Mouse (Mus musculus): Measurements from ENCODE around the gene Gm13090.
A peak's percentile ranks its signal among the peaks of the same experiment; 100 is the strongest.

Gene Gm13090

DNA sequence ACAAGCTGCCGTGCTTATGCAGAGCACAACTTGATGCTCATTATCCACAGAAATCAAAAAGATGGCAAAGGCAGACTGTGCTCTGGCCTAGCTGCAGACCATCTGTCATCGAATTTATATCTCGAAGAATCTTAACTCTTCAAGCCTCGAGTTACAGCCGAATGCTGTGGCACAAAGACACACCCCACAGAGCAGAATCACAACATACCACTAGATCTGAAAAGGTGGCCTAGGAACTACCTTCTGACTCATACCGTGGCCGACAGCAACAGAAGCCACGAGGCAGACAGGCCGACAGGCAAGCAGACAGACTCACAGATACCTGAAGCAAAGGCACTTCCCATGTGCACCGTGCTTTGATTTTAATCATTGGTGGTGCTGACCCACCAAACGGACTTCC is 14.3 kb downstream of the Gm13090 start:
- no peak for DNase-seq

DNA sequence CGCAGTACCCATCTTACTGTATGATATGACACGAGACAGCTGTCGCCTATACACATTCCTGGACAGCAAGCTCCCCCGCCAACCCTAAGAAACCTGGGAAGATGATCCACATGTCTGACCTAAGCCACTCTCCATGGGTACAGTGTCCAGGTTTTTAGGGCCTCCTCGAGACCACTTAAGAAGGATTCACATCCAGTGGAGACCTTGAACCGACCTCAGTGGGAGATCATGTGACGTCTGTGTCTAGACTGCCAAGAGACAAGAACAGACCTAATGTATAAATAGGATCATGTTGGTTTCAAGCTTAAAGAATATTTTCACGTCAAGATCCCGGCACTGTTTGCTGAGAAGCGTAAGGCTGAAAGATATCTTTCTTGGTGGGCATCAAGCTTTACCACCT is 14.8 kb downstream of the Gm13090 start:
- no peak for DNase-seq

DNA sequence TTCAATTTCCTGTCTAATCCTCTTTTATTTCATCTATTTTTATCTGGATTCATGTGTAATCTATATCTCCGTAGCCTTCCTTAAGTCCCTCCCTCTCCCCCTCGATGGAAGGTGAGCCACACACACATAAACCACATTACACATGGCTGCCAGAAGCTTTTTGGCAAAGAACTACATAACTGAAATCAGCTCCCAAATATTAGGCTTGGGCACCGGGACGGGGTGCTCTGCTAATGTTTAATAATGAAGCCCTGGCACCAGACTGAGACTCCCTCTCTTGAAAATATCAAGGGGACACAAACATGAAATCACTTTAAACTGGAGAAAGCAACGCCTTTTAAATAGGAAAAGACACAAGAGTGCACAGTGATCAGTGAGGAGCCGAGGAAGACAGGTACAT is 16.5 kb downstream of the Gm13090 start:
- no peak for DNase-seq

DNA sequence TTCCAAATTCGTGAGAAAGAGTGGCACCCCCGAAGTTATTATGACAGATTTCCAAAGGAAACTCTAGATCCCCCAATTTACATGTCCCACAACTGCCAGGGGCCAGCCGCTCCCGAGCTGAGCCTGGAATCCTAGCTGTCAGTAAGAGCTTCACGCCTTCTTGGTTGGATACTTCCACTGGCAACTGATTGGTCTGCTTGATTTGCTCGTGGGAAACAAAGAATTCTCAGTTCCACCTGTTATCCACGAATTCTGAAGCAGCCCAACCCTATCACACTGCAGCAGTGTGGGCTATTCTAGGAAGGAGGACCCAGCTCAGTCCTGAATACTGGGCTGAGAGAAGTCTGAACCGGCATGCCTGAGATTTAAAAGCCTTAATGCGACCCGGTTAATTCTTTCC is 17.1 kb downstream of the Gm13090 start:
- DNase-seq, result no peak

DNA sequence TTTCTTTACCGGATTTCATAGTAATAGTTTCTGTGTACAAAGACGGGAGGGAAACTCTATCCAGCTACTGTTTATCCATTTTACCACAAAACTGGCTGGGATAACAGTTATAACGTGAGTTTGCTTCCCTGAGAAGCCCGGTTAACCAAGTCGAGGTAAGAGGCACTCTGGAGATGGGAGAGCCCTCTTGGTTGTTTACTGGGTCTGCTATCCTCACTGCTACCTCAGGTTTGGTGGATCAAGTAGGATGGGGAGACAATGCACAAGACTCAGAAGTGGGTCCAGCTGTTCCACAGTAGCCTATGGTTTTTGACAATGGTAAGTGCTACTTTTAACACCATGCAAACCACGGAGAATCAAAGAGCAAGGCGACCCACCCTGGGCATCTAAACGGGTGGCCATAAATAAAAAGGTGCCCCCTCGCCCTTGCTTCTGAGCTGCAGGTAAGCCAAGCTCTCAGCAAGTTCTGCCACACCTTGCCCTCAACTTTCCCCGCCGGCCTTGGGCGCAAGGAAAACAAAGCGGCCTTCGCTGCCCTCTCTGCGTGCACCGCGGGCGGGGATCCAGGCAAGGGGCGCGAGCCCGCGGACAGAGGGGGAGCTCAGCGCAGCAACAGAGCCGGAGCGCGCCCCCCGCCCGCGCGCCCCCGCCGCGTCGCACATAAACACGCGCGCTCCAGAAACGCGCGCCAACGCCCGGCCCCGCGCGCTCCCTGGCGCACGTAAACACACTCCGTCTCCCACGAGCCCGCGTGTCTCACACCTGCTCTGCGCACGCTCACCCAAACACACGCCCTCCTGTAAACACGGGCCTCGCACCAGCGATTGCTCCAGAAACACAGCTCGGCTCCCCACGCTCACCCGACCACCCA is 18.0 kb downstream of the Gm13090 start:
- DNase-seq, result no peak

DNA sequence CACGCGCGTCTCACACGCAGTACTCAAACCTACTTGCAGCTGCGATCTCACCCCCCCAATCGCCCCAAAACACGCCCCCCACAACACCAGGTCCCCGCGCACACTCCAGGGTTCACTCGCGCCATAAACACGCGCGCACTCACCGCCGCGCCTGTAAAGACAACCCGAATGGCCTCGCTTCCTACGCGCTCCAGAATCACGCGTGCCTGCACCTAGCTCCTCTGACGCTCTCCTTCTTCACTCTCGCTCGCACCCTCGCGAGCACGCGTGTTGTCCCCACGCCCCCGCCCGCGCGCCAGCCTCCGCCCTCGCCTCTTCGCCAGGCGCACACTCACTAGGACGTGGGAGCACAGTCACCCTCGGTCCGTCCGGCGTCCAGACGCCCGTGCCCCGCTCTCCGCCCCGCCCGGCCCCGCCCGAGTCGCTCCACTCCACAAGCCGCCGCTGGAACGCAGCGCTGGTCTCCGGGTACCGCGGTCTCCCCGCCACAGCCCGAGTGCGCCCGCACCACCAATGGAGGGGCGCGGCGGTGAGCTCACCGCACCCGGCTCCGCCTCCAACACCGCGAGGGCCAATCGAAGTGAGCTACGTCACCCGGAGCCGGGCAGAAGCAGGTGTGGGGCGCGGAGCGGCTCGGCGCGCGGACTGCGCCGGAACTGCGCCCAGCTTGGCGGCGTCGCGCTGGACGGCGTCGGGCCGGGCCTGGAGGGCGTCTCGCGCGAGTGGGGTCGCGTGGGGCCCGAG is 18.8 kb downstream of the Gm13090 start:
- peak; percentile 56 for DNase-seq

DNA sequence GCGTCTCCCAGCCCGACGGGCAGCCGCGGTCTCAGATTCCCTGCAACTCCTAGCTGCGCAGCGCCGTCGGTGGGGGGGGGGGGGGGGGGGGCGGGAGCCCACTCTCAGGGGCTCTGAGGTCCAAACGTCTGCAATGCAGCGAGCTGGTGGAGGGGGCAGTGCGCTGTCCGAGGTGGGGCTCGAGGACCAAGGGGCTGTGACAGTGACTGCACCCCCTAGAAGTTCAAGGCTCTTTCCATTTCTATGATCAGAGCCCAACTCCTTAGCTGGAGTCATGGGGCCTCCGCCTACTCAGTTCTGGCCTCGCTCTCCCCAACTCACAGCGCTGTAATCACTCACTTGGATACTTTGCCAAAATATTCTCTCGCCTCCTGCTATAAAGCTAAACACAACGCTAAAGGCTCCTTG is 19.5 kb downstream of the Gm13090 start:
- no peak for DNase-seq

DNA sequence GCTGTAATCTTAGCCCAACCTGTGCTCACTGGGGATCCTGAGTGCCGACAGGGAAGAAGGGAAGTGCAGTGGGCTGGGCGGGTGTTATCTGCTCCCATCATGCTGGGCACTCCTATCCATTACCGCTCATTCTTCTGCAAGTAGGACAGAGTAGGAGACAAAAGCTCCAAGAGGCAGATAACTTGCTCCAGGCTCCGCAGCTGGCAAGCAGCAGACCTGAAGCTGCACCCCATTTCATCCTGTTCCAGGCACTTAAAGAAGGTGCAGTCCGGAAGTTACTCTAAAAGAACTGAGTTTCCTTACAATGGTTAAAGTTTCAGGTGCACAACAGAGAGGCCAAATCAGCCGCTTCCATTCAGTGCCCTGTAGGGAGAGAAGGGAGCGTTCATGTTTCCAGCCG is 21.9 kb downstream of the Gm13090 start:
- no peak for DNase-seq

DNA sequence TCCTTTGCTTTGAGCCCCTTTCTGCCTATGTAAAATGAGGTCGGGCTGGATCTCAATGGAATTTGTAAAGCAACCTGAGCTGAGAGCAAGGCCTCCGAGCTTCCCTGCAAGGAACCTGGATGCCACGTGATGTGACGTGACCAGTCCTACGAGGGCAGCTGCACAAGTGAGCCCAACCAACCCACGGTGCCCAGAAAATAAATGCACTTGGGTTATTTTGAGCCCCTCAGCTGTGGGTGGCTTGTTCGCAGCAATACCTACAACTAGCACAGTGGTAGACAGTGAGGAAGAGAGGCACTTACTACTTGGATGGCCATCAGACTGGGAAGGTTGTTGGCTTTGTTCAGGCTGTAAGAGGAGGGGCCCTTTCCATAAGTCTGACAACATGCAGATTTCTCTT is 25.2 kb downstream of the Gm13090 start:
- DNase-seq, result no peak

DNA sequence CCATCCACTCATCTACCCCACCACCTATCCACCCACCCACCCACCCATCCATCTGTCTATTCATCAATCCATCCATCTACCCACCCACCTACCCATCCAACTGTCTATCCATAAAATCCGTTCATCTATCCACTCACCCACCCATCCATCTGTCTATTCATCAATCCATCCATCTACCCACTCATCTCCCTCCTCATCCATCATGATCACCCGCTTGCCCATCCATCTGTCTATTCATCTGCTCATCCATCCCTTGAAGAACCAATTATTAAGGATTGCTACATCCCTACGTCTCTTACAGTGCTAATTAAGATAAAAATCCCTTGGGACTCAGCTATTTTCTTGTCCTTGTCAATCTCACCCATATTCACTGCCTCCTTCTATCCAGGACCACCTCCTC is 29.5 kb downstream of the Gm13090 start:
- DNase-seq, result no peak

DNA sequence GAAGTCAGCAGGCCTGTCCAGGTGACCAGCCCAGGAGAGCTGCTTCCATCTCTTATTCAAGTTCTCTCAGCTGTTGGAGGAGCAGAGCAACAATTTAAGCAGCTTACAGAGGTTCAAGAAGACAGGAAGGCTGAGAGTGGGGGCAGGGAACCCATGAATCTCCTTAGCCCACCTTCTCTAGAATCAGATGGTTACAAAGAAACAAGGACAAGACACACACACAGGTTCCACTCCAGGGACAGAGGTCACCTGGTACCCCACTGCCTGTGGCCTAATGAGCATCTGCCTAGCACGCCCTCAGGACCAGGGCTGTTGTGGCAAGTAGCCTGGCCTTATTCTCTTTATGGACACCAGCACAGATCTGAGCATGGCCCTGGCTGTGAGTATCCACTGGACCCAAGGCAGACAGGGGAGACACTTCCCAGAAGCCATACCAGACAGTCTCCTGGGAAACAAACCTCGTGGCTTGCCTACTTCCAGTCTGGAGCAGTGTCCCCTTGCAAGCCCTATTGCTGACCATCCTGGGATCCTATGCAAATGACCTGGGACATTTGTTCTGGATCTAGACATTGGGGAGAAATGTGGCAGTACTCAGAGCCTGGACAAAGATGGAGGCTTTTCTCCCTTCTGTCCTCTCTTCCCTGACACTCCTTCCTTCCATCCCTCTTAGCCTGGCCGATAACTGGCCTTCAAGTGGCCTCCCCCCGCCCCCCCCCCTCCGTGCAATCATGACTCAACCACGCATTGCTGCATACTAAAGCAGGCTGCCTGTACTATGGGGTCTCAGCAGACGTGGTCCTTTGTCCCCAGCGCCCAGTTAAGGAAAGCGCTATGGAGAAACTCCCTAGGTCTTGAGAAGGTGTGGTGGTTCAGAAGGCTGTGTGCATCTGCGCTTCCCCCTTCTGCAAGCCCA is 38.5 kb downstream of the Gm13090 start:
- DNase-seq, result no peak

DNA sequence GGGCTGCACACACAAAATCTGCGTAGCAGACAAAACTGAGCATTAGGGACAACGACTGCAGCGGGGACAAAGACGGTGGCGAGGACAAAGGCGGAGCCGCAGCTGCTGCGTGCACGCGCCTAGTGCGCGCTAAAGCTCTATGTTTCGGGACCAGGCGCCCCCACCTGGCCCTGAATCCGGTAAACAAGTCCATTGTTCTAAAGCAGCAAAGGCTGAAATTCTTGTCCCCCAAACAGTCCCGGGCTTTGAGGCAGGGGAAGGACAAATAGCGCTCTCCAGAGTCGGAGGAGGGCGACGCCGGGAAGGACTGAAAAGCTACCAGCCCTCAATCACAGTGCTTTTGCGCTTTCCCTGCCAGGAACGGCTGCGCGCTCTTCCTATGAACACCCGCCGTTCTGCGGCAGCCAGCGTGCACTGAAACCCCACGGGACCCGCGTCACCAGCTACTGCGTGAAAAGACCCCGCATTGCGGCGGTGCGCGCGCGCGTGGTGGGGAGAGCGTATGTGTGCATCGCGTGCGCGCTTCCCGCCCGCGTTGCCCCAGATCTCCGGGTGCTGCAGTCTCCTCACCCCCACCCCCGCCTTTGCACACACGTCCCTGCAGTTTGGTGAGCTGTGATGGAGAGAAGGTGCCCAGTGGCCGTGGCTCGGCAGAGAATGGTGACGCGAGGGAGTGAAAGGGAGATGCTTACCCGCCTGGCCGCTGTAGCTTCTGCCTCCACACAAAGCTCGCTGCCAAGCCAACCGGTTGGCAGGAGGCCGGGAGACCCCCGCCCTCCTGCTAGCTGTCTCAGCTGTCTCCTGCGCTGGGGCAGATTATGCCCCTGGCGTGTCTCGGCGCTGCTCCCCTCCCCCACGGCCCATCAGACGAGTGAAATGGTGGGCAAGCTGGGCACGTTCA is 39.5 kb downstream of the Gm13090 start:
- no peak for DNase-seq

DNA sequence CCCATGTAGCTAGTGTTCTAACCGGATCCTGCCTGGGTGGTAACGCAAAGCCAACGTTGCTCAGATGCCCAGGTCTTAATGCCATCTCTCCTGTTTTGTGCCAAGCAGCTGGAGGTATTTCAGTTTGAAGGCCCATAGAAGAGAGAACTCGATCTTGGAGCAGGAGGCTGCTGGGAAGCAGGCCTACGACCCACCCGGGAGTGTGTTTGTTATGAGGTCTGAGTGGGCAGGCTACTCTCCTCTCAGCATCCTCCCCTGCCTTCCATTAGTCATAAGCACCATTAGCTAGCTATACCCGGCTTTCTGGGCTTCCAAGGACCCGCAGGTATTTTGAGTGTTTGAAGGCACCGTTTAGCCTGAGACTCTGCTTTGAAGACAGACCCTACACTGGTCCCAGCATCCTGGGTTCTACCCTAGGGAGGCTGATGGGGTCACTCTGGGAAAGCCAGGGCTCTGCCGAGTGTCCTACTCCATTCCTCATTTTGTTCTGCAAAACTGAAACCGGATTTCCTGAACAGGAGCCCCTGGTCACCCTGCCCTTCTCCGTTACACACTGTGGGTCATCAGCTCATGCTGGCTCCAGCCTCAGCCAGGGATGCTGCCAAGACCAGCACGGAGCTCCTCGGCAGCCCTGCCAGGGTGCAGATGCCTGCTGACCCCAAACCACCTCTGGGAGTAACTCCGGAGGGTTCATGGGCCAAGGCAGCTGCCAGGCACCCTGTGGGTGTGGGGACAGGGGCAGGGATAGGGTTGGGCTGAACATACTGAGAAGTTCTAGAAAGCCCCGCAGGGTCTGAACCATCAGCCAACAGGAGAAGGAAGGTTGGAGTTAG is 40.6 kb downstream of the Gm13090 start:
- no peak for DNase-seq

DNA sequence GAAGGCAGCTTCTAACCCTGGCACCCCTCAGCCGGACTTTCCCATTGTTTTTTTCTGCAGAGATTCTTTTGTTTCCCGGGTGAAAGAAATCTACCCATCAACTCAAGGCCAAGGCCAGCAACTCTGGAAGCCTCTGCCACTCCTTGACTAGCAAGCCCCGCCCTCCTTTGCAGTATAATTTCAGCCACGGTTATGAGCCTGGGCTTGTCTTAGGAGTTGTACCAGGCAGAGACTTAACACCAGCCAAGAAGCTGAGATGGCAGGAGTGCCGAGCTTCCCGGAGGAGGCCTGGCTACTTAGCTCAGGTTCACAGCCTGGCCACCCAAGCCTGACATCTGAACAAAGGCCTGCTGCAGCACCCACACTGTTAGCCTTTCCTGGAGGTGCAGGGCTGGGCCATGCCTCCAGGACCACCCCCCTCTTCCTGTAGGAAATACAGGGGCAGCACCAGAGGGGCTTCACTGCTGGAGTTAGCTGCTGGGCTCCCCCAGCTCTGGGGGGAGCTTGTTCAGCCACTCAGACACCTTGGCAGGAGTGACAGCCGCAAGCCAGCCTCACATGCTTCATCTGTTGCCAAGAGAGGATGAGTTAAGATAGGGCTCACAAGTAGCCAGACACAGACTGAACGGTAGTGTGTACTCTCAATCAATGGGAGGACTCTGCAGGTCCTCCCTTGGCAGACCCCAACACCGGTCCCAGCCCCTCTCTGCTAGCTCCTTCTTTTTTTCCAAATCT is 41.6 kb downstream of the Gm13090 start:
- no peak for DNase-seq

DNA sequence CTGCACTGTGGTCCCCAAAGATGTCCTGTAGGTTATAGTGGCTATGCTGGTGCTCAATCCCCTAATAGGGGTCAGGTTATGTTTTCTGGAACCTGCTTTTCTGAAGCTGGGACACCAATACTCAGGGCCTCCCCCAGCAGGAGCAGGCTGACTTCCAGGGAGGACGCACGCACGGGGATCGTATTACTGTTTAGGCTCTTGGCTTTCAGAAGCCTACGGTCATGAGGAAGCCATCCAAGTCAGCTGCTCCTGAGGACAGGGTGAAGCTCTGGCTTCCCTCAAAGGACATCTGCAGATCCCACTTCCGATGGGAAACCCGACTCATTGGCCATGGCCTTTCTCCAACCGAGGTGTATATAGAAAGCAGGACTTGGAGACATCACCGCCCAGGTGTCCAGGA is 43.1 kb downstream of the Gm13090 start:
- DNase-seq, result no peak

DNA sequence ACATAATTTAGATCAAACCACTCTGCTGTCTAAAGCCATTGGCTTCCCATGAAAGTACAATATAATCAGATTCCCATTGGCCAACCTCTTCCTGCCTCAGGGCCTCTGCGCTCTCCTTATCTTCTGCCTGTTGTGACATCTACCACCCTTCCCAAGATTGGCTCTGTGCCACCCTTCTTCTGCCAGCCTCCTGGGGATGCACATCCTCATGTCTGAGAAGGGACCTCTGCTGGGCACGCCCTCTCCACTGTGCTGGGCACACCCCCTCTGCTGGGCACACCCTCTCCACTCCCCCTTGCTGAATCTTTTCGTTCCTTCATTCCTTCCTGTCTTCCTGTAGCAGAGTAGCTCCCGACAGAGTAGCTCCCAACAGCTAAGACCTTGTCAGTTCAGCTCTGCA is 44.4 kb downstream of the Gm13090 start:
- no peak for DNase-seq

DNA sequence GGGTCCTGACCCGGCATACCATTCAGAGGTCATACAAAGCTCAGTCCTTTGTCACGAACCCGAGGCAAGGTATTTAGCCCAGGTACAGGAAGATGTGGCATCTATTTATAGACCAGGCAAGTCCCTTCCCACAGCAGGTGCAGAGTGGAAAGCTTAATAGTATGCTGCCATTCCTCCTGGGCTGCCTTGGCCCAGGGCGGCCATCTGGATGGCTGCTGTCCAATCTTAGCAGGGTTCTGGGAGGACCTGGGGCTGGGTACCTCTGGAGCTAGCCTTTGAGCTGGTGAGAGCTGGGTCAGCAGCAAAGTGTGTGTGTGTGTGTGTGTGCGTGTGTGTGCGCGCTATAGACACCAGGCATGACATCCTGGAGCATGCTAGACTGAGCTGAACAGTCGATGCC is 46.1 kb downstream of the Gm13090 start:
- DNase-seq, result no peak

DNA sequence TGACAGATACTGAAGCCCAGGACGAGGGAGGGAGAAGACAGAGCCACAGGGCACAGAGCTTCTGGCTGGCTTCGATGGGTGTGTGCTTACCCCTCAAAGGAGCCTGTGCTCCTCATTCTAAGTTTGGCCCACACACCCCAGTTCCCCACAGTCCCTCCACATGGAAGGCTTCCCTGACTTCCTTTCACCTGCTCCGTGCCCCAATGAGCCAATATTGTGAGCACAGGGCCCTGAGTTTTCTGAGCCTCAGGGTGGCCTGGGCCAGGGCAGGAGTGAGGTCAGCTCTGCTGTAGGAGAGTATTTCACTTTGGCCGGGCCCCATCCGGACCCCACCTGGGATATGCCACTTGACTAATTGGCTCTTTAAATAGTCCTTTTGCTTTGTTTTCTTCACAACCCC is 48.3 kb downstream of the Gm13090 start:
- no peak for DNase-seq

DNA sequence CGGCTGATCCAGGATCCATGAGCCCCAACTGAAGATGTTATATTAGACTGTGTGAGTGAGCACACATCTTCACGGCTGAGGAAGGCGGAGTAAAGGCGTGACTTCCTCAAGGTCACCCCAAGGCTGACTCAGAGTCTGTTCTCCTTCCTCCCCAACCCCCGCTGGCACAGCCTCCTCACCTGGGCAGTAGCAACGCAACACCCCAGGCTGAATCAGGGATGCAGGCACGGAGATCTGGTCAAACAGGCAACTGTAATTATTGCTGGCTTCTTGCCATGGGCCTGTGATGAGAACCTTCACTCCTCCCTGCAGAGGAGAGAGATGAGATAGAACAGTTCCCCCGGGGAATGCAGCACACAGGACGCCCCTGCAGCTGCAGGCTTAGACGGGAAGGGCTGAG is 48.8 kb downstream of the Gm13090 start:
- no peak for DNase-seq

DNA sequence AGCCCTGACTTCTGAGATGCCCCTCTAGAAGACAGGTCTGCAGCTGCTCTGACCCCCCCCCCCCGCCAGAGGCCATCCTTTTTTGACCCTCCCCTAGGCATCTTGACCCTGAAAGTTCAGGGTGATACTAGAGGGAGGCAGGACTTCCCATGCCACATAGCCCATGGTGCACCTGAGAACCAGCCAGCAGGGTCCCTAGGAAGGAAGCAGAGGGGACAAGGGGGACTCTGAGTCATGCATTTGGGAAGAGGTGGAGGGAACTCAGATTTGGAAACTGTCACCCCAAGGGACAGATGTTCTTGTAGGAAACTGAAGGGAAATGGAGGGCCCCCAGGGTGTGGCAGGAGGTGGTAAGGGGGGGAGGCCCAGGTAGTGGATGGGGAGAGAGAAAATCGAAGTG is 49.2 kb downstream of the Gm13090 start:
- no peak for DNase-seq
